Mouse (Mus musculus) embryonic facial prominence, embryonic 15.5 days (tissue): ENCODE results near the gene Nif3l1. TPM values are rescaled to one million over a fixed set of nuclear protein-coding genes. Genes with fewer than 3 reads are reported as not detected.

Experiments used
- ATAC-seq: fragments of 200-750 bp; cut with Nextera tagmentation; 2 replicates; pipeline ENCODE4 v1.8.0; 2017; ENCODE audit warnings: low read depth, moderate TSS enrichment; ENCODE audit not compliant: insufficient number of reproducible peaks, low FRiP score, low TSS enrichment
- H3K27ac ChIP-seq: fragments of 300-500 bp; sonication (generic); replicated peaks from 2 replicates; pipeline ENCODE4 v1.5.1; 2015; ENCODE audit warnings: mild to moderate bottlenecking, inconsistent platforms
- H3K27me3 ChIP-seq: fragments of 300-500 bp; sonication (generic); 2 replicates; pipeline ENCODE4 v1.6.1; 2015; ENCODE audit warnings: inconsistent platforms
- H3K36me3 ChIP-seq: fragments of 300-500 bp; sonication (generic); 2 replicates; pipeline ENCODE4 v1.6.1; 2015; ENCODE audit warnings: mild to moderate bottlenecking, inconsistent platforms
- H3K4me1 ChIP-seq: fragments of 300-500 bp; sonication (generic); 2 replicates; pipeline ENCODE4 v1.6.1; 2015; ENCODE audit warnings: inconsistent platforms
- H3K4me2 ChIP-seq: fragments of 300-500 bp; sonication (generic); replicated peaks from 2 replicates; pipeline ENCODE4 v1.6.1; 2015; ENCODE audit warnings: mild to moderate bottlenecking, inconsistent platforms
- H3K4me3 ChIP-seq: fragments of 300-500 bp; sonication (generic); replicated peaks from 2 replicates; pipeline ENCODE4 v1.5.1; 2015; ENCODE audit warnings: mild to moderate bottlenecking, inconsistent platforms
- H3K9ac ChIP-seq: fragments of 300-500 bp; sonication (generic); 2 replicates; pipeline ENCODE4 v1.6.1; 2015; ENCODE audit warnings: inconsistent platforms
- H3K9me3 ChIP-seq: fragments of 300-500 bp; sonication (generic); replicated peaks from 2 replicates; pipeline ENCODE4 v1.6.1; 2016; ENCODE audit warnings: inconsistent platforms
- WGBS: fragments of 180-500 bp; shearing (Covaris S2); methylation state at CpG from one replicate; pipeline ENCODE4 v1.1.7; 2015; 5-methylcytosine and 5-hydroxymethylcytosine counted together
- polyA plus RNA-seq: library from polyadenylated mRNA; unstranded; fragments of >200 nt; fragmentation: Nextera tagmentation; extraction: Ambion mirVana; gene quantifications from 2 replicates; pipeline ENCODE4 v1.2.1, GENCODE M21; 2015

The Nif3l1 gene
- polyA plus RNA-seq, result 40.6 and 44.5 TPM in 2 replicates

- peak within 1 kb of the TSS; percentile 79 for H3K9ac ChIP-seq
- H3K4me3 ChIP-seq, result peak within 1 kb of the TSS; percentile 70
- WGBS, result under 1% methylated on average over 33 of the region's 33 CpGs
- H3K27me3 ChIP-seq, result no peaks in the 10 kb centered on the region
- H3K4me2 ChIP-seq, result peak within 1 kb of the TSS; percentile 69
- peaks cover 34% of the 10 kb centered on the region for H3K36me3 ChIP-seq
- H3K4me1 ChIP-seq, result peaks cover 20% of the 10 kb centered on the region
- ATAC-seq, result peak; percentile 94
- peak within 1 kb of the TSS; percentile 97 for H3K27ac ChIP-seq
- H3K9me3 ChIP-seq, result no peaks in the 10 kb centered on the region
These were observed at the start of gene Nif3l1, which contains the start of gene Ppil3 for GRCm38 (mm10) chr1:58445143-58445722. Nif3l1 (plus strand) TSS chr1:58445151. Ppil3 (minus strand) TSS chr1:58445486.

DNA sequence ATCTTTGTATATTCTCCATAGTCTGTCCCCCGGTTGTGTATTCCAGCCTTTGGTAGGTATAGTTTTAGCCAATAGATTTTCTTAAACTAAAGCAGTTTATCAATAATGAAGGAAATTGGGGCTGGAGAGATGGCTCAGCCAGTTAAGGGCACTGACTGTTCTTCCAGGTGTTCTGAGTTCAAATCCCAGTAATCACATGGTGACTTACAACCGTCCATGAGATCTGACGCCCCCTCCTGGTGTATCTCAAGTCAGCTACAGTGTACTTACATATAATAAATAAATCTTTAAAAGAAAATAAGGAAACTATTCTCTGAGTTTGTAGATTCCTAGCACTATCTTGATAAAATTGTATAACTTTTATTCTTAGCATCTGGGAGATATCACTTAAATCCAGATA is 49.6 kb upstream of the Nif3l1 start:
- no peak overlapping the region for H3K27ac ChIP-seq
- no peak overlapping the region for H3K4me2 ChIP-seq
- H3K36me3 ChIP-seq, result peaks cover 51% of the 10 kb centered on the region
- 94% methylated on average over 3 of the region's 3 CpGs for WGBS
- H3K4me3 ChIP-seq, result no peak overlapping the region
- H3K4me1 ChIP-seq, result peaks cover 14% of the 10 kb centered on the region
- H3K27me3 ChIP-seq, result no peaks in the 10 kb centered on the region
- no peaks in the 10 kb centered on the region for H3K9me3 ChIP-seq
- no peak for ATAC-seq
- H3K9ac ChIP-seq, result no peak overlapping the region

GRCm38 (mm10) chr1:58396179-58396578 is 48.8 kb upstream of the Nif3l1 start:
- 92% methylated on average over 1 of the region's 1 CpGs for WGBS
- Histone ChIP-seq H3K4me2 (no peak overlapping the region), H3K9ac (no peak overlapping the region), H3K4me1 (peaks cover 11% of the 10 kb centered on the region), H3K9me3 (no peaks in the 10 kb centered on the region), H3K27ac (no peak overlapping the region), H3K4me3 (no peak overlapping the region), H3K36me3 (peaks cover 59% of the 10 kb centered on the region), H3K27me3 (no peaks in the 10 kb centered on the region)
- ATAC-seq, result no peak

DNA sequence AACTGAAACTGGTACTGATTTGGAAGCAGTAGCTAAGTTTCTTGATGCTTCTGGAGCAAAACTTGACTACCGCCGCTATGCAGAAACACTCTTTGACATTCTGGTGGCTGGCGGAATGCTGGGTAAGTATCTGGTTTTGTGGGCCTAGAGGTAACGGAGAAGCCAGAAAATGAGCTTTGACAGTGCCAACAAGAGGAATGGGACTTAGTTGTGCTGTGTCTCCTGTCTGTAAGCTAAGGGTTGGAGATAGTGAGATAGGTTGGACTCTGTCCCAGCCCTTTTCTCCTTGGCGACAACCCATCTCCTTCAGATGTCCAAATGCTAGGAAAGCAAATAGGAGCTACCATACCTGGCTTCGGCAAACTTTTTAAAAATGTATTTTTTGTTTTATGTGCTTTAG is 47.2 kb upstream of the Nif3l1 start:
- no peak overlapping the region for H3K4me3 ChIP-seq
- H3K9me3 ChIP-seq, result no peaks in the 10 kb centered on the region
- no peak overlapping the region for H3K27ac ChIP-seq
- H3K4me1 ChIP-seq, result 0 out of 2 replicates have a peak, but pooled peaks cover 4% of the 10 kb centered on the region
- 92% methylated on average over 6 of the region's 6 CpGs for WGBS
- no peaks in the 10 kb centered on the region for H3K27me3 ChIP-seq
- no peak for ATAC-seq
- no peak overlapping the region for H3K4me2 ChIP-seq
- no peak overlapping the region for H3K9ac ChIP-seq
- H3K36me3 ChIP-seq, result peaks cover 72% of the 10 kb centered on the region

DNA sequence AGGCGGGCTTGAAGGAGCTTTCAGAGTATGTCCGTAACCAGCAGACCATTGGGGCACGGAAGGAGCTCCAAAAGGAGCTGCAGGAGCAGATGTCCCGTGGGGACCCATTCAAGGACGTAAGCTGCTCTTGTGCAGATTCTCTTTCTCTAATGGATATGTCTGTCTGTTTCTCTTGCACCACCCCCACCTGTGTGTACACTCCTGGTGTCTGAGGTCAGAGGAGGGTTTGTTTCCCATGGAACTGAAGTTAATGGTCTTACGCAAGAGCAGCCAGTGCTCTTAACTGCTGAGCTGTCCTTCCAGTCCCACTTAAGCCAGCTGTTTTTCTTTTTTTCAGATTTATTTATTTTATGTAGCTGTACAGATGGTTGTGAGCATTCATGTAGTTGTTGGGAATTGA is 43.6 kb upstream of the Nif3l1 start:
- Histone ChIP-seq H3K9ac (no peak overlapping the region), H3K36me3 (peaks cover 82% of the 10 kb centered on the region), H3K4me3 (no peak overlapping the region), H3K9me3 (no peaks in the 10 kb centered on the region), H3K27ac (no peak overlapping the region), H3K4me2 (no peak overlapping the region), H3K27me3 (no peaks in the 10 kb centered on the region), H3K4me1 (no peaks in the 10 kb centered on the region)
- no peak for ATAC-seq
- 92% methylated on average over 6 of the region's 6 CpGs for WGBS

DNA sequence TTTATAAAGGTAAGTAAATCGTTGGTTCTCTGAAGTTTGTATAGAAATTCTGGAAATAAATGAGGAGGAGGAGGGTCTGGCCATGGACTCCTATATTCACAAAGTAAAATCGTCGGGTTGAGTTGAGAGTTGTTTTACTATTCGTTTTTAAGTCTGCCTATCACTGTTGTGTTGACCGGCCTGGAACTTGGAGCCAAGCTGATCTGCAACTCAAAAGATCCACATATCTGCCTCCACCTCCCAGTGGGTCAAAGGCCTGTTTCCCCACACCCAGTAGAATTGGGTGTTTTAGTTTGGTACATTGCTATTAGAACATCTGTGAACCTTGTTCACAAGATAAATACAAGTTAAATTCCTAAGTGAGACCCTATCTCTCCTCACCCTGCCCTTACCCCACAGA is 41.2 kb upstream of the Nif3l1 start:
- Histone ChIP-seq H3K9ac (no peak overlapping the region), H3K4me3 (no peak overlapping the region), H3K9me3 (no peaks in the 10 kb centered on the region), H3K4me2 (no peak overlapping the region), H3K36me3 (peaks cover 74% of the 10 kb centered on the region), H3K27me3 (no peaks in the 10 kb centered on the region), H3K4me1 (no peaks in the 10 kb centered on the region), H3K27ac (no peak overlapping the region)
- WGBS, result 92% methylated on average over 5 of the region's 5 CpGs
- ATAC-seq, result no peak

DNA sequence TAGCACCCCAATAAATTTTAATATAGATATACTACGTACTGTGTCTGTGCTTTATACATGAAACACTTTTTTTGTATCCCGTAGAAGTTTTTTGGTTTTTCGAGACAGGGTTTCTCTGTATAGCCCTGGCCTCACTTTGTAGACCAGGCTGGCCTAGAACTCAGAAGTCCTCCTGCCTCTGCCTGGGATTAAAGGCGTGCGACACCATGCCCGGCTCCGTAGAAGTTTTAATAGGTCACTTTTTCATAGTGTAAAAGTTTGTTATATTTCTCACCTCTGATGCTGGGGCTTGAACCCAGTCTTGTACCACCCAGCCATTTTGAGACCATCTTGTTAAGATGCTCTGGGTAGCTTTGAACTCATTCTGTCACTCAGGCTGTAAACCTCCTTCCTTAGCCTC is 37.6 kb upstream of the Nif3l1 start:
- H3K36me3 ChIP-seq, result peaks cover 70% of the 10 kb centered on the region
- no peak overlapping the region for H3K27ac ChIP-seq
- WGBS, result 97% methylated on average over 7 of the region's 7 CpGs
- H3K9ac ChIP-seq, result no peak overlapping the region
- no peak overlapping the region for H3K4me3 ChIP-seq
- no peaks in the 10 kb centered on the region for H3K27me3 ChIP-seq
- ATAC-seq, result no peak
- H3K9me3 ChIP-seq, result no peaks in the 10 kb centered on the region
- no peak overlapping the region for H3K4me2 ChIP-seq
- H3K4me1 ChIP-seq, result no peaks in the 10 kb centered on the region

DNA sequence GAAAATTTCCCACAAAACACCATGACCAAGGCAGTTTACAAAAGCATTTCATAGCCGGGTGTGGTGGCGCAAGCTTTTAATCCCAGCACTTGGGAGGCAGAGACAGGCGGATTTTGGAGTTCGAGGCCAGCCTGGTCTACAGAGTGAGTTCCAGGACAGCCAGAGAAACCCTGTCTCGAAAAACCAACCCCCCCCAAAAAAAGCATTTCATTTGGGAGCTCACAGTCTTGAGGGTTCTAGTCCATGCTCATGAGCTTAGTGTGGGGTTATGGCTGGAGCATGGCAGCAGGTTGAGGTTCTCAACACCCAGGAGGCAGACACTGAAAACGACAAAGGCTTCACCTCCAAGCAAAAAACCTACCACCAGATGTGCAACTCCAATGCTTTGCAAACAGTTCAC is 36.8 kb upstream of the Nif3l1 start:
- 83% methylated on average over 6 of the region's 6 CpGs for whole genome bisulfite sequencing
- H3K27ac ChIP-seq, result no peak overlapping the region
- H3K9me3 ChIP-seq, result no peaks in the 10 kb centered on the region
- H3K36me3 ChIP-seq, result peaks cover 69% of the 10 kb centered on the region
- H3K9ac ChIP-seq, result no peak overlapping the region
- no peaks in the 10 kb centered on the region for H3K4me1 ChIP-seq
- H3K4me3 ChIP-seq, result no peak overlapping the region
- no peak overlapping the region for H3K4me2 ChIP-seq
- ATAC-seq, result no peak
- H3K27me3 ChIP-seq, result no peaks in the 10 kb centered on the region

GRCm38 (mm10) chr1:58409553-58410197 is 35.3 kb upstream of the Nif3l1 start:
- no peak for ATAC-seq
- H3K9me3 ChIP-seq, result no peaks in the 10 kb centered on the region
- H3K4me1 ChIP-seq, result no peaks in the 10 kb centered on the region
- H3K9ac ChIP-seq, result no peak overlapping the region
- 77% methylated on average over 5 of the region's 5 CpGs for WGBS
- no peak overlapping the region; the same call in 1 of the 2 replicates for H3K27ac ChIP-seq
- H3K4me3 ChIP-seq, result no peak overlapping the region
- H3K4me2 ChIP-seq, result no peak overlapping the region
- H3K36me3 ChIP-seq, result peaks cover 70% of the 10 kb centered on the region
- no peaks in the 10 kb centered on the region for H3K27me3 ChIP-seq

DNA sequence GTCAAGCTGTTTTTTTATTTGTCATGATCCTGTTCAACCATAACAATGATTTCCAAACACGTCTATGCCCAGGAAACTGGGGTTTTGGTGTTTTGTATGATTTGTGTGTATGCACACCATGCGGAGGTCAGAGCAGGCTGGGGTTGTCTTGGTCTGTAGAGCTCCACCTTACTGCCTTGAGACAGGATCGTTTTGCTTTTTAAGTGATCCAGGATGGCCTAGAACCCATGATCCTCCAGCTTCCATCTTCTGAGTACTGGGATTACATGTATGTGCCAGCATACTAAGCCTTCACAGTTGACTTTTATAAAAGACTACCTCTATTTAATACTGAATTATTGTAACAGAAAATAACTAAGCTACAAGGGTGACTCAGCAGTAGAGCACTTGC is 34.8 kb upstream of the Nif3l1 start:
- H3K4me2 ChIP-seq, result no peak overlapping the region
- peaks cover 74% of the 10 kb centered on the region for H3K36me3 ChIP-seq
- no peaks in the 10 kb centered on the region for H3K27me3 ChIP-seq
- no peak for ATAC-seq
- WGBS, result 76% methylated on average over 3 of the region's 3 CpGs
- H3K27ac ChIP-seq, result no peak overlapping the region
- H3K4me1 ChIP-seq, result no peaks in the 10 kb centered on the region
- no peak overlapping the region for H3K9ac ChIP-seq
- H3K9me3 ChIP-seq, result no peaks in the 10 kb centered on the region
- no peak overlapping the region for H3K4me3 ChIP-seq

GRCm38 (mm10) chr1:58410776-58411175 is 34.2 kb upstream of the Nif3l1 start:
- H3K9ac ChIP-seq, result no peak overlapping the region
- no peaks in the 10 kb centered on the region for H3K27me3 ChIP-seq
- H3K4me3 ChIP-seq, result no peak overlapping the region
- ATAC-seq, result no peak
- WGBS, result 89% methylated on average over 7 of the region's 7 CpGs
- H3K4me2 ChIP-seq, result no peak overlapping the region
- H3K4me1 ChIP-seq, result no peaks in the 10 kb centered on the region
- H3K9me3 ChIP-seq, result no peaks in the 10 kb centered on the region
- H3K27ac ChIP-seq, result no peak overlapping the region
- peaks cover 75% of the 10 kb centered on the region for H3K36me3 ChIP-seq

- Histone ChIP-seq H3K27ac (no peak overlapping the region), H3K4me2 (no peak overlapping the region), H3K9ac (no peak overlapping the region), H3K4me1 (0 out of 2 replicates have a peak, but pooled peaks cover 3% of the 10 kb centered on the region), H3K27me3 (no peaks in the 10 kb centered on the region), H3K4me3 (no peak overlapping the region), H3K9me3 (no peaks in the 10 kb centered on the region), H3K36me3 (peaks cover 84% of the 10 kb centered on the region)
- no peak for ATAC-seq
- WGBS, result 26% methylated on average over 1 of the region's 1 CpGs
These were observed 29.5 kb upstream of the Nif3l1 start for GRCm38 (mm10) chr1:58415442-58415841.
